Mouse (Mus musculus): ENCODE results near the gene Rab3il1.

Rab3il1 gene

DNA sequence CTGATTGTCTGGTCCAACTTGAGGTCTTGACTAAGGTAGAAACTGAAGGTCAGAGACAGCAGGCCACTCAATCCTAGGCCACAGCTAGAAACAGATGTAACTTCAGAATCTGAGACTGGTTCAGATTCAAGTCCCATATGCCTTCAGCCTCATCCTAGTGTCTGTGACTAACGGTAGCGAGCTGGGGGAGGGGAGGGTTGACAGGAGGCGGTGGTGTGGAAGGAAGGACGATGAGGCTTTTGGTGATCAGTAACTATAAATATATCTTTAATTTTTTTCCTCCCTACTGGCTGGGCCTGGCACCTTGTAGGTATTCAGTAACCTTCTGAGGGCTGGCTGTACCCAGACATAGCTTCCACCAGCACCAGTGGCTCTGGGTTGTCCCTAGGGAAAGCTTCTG is 14.0 kb downstream of the Rab3il1 start:
- no peak for DNase-seq

DNA sequence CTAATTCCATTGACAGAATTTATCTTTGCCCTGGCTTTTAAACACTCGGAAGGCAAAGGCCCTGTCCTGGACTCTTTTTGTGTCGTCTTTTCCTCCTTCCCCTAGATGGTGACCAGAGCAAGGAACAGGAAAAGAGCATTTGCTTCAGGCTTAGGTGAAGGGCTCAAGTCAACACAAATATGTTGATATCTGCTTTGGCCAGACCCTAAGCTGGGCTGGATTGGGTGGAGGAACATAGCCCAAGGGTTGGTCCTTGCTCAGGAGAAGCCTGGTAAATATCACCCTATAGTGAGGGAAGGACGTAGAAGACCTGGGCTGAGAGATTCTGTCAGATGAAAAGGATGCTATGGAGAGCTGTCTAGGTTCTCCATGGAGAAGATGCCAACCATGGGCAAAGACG is 14.7 kb downstream of the Rab3il1 start:
- DNase-seq: no peak

DNA sequence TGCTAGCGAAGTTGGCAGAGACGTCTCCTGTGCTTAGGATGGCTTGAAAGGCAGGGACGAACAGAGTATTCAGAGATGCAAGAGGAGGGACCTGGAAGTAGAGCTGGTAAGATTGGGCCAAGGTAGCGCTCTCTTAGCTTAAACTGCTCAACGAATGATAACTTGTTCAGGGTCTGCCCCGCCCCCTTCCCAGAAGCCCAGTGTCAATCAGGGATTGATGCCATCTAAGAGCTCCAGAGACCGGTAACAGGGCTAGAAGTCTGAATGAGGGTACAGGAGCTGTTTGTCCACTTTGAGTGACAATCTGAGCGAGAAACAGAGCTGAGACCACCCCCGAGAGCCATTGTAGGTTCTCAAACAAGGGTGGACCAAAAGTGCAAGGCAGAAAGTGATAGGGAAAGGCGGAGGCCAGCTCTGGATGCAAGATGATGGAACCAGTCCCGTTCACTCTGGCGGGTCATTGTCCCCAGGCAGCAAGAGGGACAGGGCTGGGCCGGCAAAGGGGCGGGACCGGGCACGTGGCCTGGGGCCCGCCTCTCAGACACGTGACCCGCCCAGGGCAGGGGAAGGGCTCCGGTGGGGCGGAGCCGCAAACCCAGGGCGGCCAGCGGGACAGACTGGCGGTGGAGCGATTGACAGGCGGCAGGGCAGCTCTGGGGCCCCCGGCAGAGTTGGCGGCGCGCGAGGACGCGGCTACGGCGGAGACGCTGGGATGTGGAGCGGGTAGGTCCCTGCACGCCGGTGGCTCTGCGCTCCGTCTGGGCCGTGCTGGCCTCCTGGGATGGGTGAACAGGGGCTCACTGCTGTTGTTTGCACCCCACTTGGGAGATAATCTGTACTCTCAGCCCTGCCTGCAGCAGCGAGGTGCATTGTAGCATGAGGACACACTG is 16.4 kb downstream of the Rab3il1 start:
- peak; percentile 84 for DNase-seq

DNA sequence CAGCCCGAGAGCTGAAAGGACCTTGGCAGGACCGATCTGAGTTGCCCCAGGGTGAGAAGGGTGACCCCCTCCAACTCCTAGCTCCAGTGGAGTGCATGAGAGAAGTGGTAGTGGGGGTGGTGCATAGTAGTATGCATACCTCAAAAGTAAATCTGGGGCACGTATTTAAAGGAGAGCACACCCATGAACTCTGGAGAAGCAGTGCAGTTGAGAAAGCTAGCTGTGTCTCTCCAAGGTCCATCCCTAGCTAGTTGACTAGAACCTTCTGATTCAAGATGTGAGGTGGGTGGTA is 17.0 kb downstream of the Rab3il1 start:
- no peak for DNase-seq

DNA sequence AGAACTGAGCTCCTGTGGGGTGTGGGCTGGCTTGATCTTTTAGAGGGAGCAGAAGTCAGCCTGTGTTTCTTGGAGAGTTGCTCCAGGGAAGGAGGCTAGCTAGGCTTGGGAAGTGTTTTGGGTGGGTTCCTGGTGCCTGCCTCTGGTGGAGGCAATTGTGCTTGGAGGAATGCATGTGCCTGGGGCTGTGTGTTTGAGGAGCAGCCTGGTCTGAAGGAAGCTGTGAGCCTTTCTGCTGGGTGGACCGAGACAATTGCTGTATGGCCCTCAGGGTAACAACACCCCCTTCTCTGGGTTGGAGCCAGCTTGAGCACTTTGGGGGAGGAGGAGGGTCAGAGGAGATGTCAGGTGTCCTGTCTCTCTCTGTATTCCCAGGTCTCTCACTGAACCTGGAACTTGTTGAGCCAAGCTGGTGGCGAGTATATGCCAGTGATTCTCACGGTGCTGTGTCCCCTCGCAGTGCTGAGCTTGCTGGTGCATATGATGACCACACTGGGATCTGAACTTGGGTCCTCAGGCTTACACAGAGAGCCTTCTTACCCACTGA is 17.8 kb downstream of the Rab3il1 start:
- no peak for DNase-seq

DNA sequence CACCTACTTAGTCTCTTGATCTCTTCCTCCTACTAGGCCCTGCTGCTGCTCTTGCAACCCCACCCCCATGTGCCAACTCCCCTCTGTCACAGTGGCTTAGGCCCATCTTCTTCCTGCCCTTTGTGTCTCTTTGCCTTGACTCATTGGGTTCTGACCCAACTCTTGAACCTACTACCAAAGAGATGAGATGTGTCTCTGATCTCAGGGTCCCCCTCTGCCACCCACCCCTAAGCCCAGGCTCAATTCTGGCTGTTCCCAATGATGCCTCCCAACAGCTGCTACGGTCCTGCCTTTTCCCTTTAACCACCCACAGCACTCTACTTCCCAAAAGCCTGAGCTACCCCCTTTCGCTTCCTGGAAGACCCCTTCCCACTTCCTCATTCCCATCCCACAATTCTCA is 20.5 kb downstream of the Rab3il1 start:
- no peak for DNase-seq

DNA sequence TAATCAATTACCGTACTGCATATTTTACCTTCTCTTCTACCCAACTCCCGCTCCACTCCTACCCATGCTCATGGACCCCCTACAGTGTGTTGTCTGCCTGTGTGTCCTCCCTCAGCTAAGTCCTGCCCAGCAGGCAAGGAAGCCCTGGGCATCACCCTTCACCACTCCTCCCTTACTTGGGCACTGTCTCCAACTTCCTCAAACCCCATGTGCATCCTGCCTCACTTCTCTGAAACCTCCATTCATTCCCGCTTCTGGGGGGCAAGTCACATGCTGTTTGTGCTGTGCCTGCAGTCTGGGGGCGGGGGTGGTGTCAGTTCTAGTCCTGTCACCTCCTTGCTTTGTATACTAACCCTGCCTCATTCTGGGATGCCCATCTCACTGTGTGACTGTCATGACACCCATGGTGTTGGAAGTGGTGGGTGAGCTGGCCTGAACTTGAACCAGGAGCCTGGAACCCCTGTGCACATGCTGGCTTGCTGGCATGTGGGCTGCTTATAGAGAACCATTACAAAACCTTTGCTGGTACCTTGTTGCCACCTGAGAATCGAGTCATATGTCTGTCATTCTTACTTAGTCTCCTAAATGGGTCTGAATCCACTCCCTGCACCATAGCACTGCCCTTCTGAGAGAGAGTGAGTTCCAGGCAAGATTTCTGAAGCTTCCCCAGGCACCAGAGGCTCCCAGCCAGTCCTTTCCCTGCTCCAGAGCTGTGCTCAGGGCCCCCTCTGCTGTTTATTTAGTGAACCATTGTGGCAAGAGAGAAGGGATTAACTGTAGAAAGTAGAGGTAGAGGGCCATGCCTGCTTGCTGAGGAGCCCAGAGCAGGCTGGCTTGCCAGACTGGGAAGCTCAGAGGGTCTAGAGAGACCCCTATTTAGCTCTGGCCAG is 21.2 kb downstream of the Rab3il1 start:
- DNase-seq: peak; percentile 41

DNA sequence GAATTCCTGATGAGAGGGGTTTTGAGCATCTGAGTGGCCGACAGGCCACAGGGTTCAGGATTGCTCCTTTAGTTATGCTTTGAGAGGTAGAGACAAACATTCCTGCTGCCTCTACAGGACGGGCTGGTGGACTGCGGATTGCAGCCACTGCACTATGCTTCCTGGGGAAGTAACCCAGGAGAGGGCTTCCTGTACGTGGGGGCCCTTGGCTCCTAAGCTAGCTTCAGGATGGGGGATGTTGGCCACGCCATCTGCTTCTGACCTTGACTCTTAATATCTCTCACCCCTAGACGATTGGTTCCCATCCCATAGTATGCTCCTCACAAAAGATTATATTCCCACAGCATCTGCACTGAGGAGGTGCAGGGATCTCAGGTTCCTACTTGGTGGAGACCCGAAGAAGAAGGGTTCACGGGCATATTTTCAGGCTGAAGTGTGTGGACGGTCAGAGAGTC is 21.9 kb downstream of the Rab3il1 start:
- no peak for DNase-seq

DNA sequence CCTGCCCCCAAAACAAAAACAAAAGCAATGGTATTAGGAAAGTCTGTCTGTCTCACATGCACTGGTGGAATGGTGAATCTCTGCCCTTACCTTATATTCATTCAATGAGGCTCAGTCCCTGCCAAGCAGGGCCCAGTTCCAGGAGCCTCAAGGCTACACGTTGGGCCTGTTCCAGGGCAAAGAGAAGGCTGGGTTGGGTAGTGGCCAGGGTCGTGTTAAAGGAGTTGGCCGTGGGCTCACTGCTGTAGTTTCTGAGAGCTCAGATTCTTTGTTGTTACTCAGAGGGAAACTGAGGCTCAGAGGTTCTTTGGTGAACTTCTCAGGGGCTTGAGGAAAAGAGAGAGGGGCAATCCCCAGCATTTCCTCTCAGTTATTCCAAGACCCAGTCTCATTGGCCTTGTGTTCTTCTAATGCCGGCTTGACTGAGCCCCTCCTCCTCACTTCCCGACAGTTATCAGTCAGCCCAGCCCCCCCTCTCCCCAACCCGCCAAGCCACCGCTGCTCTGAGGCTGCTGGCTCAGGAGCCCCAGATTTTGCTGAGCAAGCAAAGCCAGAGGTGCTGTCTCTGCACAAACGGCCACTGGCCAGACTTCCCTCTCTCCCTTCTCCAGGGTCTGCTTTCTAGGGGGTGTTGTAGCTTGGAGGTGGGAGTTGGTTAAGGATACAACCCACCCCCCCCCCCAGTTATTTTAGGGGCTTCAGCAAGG is 23.9 kb downstream of the Rab3il1 start:
- DNase-seq: peak; percentile 30

DNA sequence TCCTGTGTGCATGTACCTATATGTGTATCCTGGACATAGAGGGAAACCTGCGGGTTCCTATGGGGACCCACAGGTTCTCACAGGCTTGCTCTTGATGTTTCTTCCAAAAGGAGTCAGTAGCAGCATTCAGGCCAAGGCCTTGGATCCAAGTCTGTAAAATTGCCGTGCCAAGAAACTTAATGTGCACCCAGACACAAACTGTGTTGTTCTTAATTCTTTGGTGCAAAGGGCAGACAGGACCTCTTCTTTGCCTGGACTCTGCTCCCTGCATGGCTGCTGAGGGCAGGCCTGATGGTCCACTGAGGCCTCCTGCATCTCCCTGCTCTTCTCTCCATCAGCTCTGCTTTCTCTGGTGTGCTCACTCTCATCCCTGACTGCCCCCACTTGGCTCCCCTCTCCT is 28.3 kb downstream of the Rab3il1 start:
- DNase-seq: no peak

DNA sequence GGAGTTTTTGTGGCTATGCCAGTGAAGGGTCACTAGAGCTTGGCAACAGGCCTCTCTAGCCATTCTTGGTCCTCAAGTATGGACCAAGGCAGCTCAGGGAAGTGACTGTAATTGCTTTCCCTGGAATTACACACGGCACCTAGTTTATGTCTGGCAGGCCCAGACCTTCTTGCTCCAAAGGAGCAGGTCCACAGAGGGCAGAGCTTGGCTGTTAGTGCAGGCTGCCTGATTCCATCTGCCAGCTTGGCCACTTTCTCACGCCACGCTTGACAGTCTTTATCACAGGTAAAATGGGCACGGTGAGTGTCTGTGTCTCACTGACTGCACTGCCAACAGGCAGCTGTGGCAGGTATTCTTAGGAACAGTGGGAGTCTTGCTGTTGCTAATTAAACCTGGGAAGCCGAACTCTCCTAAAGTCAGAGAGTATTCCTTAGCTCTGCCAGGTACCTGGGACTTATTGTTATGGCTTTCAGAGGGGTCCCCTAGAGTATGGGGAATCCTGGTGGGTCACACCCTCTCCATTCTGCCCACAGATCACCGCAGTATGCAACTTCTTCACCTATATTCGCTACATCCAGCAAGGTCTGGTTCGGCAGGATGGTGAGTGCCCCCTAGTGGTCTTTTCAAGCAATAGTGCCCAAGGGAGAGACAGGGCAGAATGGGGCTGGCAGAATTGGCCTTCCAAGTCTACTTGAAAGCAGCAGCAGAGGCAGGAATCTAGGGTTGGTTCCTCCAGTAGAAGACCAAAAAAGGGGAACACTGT is 31.9 kb downstream of the Rab3il1 start:
- peak; percentile 54 for DNase-seq

DNA sequence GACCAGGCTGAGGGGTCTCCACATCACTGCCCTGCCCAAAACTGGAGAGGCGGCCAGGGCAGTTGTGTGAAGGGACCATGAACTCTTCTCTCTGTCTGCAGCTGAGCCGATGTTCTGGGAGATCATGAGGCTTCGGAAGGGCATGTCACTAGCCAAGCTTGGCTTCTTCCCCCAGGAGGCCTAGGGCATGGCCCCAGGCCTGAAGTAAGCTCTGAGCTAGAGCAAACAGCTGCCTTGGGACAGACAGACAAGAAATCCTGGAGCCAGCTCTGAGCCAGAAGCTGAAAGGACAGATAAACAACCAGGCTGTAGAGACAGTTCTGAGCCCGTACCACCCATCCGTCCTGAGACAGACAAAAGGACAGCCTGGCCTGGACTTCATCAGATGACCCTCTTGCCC is 32.9 kb downstream of the Rab3il1 start:
- DNase-seq: no peak

DNA sequence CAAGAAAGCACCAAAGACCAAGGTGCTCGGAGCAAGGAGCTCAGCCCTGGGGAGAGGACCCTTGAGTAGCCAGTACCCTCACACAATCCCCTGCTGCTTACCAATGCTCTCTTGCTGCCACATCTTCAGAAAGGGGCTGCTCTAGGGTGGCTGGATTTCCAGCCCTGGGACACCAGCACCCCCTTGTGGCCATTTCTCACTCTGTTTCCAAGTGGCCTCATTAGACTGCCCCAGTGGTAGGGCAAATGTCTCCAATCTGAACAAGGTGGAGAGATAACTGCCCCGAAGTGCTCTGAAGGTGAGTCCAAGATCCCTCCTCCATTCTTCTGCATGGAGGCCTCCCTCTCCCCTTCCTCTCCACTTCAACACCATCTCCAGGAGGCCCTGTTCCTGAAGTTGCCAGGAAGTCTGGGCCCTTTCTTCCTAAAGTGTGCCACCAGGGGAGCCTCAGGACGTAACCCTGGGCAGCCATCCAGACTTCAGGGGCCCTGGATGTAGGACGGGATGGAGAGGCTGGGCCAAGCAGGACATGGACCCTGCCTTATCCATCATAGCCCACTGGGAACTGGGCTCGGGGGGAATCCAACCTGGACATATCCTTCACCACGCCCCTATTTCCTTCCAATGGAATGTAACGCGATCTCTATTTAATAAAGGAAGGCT is 33.4 kb downstream of the Rab3il1 start:
- peak; percentile 59 for DNase-seq

DNA sequence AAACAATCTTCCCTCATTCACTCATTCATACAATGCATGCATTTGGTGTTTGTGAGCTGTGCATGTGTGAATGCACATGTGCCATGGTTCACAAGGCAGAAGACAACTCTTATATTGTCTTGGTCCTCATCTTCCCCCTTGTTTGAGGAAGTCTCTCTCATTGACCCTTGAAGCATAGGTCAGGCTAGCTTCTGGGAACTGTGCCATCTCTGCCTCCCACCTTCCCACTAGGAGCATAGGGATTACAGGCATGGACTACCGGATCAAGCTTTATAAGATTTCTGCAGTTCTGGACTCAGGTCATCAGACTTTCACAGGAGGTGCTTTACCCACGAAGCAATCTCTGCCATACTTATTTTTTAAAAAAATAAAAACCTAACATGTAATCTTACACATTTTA is 36.1 kb downstream of the Rab3il1 start:
- no peak for DNase-seq

DNA sequence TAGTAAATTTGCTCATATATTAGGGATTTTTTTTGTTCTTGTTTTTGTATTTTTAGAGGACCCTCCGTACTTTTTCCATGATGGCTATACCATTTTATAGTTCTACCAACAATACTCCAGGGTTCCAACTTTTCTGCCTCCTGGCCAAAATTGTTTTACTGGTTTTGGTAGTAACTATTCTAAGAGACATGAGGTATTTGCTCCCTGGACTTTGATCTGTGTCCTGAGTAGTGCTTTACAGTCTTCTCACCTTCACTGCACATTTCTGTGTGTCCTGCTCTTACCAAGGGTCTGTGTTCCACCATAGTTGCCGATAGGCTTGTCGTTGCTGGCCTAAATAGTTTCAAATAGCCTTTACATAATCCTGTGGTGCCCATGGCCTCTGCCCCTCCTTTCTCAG is 36.9 kb downstream of the Rab3il1 start:
- no peak for DNase-seq

DNA sequence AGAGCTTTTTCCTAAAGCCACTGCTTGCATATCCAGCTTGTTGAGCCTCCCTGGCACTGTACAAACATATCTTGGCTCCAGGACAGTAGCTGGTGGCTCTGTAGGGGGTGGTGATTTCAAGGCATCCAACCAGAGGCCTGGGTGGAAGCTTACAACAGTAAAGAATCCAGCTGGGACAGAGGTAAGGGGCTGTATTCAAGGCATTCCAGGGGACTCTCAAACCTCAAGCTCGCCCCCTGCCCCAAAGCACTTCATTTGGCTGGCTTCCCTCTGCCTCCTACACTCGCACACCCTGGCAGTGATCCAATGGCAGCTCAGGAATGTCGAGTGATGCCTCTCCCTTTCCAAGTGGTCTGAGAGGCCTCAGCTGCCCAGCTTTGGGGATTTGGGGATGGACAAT is 37.4 kb downstream of the Rab3il1 start:
- no peak for DNase-seq

DNA sequence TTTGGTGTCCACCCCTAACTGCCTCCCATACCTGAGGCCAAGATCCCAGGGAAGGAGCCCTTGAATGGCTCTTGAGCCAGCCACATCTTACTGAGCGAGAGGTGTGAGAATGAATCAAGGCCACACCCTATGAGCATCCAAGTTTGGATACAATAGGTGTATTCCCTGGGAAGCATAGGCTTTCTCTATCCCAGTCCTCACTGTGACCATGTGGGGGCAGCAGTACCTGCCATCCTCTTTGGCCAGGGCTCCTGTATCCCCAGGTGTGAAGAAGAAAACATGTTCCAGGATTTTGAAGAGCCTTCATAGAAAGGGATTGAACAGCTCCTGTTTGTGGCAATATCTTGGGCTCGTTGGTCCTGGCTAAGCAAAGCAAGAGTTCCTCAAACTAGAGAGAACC is 38.1 kb downstream of the Rab3il1 start:
- DNase-seq: no peak

DNA sequence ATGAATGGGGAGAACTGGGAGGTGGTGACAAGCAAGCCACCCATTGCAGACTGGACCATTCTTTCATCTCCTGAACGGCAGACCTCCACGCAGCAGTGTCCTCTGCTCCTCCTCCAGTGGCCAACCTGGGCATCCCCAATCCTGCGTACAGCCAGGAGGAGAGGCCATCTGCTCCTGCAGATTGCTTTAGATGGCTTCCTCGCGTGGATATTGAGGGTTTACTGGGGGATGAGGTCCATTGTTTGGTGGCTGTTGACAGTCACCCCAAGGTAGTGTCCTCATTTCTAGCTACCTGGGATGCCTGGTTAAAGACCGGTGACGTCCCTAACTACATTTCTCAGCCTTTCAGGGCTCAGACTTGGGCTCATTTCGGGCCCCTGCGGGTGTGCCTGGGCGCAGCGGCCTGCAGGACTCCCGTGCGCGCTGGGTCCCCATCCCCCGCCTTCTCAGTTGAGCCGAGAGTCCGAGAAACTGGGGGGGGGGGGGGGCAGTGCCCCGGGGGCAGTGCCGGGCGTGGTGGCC is 39.5 kb downstream of the Rab3il1 start:
- DNase-seq: no peak

DNA sequence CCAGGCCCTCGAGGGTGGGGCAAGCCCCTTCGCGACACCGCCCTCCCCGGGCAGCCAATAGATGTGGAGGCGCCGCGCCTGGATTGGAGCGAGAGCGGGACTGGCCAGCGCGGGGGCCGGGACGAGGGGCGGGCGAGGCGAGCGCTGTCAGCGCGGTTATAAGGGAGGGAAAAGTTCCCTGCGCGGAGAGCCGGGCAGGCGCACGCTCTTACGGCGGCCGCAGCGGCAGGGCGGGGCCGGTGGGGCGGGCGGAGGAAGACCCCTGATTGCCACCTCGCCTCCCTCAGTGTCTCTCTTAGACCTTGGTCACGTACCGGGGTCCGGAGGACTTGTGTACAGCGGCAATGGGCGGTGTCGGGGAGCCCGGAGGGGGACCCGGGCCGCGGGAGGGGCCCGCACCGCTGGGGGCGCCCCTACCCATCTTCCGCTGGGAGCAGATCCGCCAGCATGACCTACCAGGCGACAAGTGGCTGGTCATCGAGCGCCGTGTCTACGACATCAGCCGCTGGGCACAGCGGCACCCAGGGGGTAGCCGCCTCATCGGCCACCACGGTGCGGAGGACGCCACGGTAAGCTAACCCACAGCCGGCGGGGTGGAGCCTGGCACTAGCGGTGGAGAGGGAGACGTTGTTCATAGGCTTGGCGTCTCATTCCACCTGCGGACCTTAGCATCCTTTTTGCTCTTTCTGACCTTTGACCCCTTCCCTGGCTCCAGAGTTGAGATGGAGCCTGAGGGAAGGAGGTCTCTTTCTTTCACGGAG is 40.1 kb downstream of the Rab3il1 start, which contains the start of gene Fads3:
Gene Fads3 (plus strand): TSS at position 182 of the 761 bp plus-strand sequence.
- DNase-seq: peak; percentile 85

DNA sequence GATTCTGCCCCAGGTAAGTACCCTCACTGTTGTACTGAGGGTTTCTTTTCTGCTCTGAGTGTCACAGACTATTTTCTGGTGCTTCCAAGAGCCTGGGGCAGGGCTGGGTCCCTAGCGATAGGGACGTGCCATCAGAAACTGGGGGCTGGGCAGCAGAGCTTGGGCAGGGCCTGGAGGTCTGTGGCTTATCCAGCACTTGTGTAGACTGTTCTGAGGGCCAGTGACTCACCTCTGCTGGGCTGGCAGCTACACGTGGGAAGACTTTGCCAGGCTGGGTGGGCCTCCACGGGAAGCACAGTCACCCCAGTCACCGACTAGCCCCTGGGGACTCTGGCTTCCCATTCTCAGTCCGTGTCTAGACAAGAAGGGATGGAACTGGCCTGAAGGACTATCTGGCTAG is 40.8 kb downstream of the Rab3il1 start:
- DNase-seq: no peak

DNA sequence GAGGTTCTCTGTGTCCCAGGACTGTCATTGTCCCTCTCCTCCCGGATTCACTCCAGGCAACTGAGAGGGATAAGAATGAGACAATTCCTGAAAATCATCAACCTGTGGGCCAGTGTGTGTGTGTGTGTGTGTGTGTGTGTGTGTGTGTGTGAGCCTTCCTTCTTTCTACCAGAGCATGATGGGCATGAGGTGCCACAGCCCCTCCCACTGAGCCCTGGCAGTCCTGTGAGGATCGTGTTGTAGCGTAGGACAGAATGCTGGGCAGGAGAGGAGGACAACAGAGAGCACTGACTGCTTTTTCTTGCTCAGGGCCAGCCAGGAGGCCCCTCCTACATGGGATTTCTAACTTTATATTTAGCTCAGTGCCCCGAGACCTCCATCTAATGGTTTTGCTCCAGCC is 41.3 kb downstream of the Rab3il1 start:
- DNase-seq: no peak

All from right cerebral cortex, postnatal 25 days (tissue).